Mouse (Mus musculus): Measurements from ENCODE around the gene Stkld1.

- no peak for TF ChIP-seq CTCF (IDR thresholded peaks at IDR 0.05; ENCODE audit: borderline replicate concordance, insufficient read depth, low read depth, low read length)
- TF ChIP-seq POLR2A (IDR thresholded peaks at IDR 0.05; ENCODE audit: borderline replicate concordance, insufficient read depth, low read length), result no peak
These were observed 64.1 kb downstream of the Stkld1 start for GRCm38 (mm10) chr2:26997993-26998392.

All from cerebellum, adult 2 months (tissue).